Comparison of ENCODE assay signal across 8 mouse cellular contexts in the genomic region with DNA sequence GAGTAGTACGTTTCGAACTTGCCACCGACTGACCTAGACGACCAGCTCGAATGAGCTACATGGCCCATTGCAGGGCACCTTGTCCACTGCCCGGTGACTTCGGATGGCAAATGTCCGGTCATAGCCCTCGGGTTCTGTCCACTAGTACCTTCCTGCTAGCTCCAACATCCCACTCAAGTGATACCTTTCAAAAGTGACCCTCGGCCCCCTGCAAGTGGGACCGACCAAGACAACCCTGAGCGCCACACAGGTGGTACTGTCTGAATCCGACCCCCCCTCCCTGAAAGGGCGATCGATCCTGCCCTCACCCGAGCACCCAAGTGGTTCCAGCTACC. TPM values are rescaled to one million over a fixed set of nuclear protein-coding genes. Genes with fewer than 3 reads are reported as not detected.
DNase-seq lines count a peak whose midpoint lies in the region; ATAC-seq lines count a peak whose summit lies in the region.

No protein-coding gene starts in this region.

- no peaks in the 10 kb centered on the region for H3K27me3 ChIP-seq in neural tube, embryonic 11.5 days (ENCODE audit: control insufficient read depth, insufficient read depth, low read length)
- H3K27me3 ChIP-seq in forebrain, embryonic 12.5 days = no peaks in the 10 kb centered on the region
- no peaks in the 10 kb centered on the region for H3K27me3 ChIP-seq in liver, embryonic 11.5 days (replicated peaks; ENCODE audit: control insufficient read depth, insufficient read depth, low read length)
- H3K27me3 ChIP-seq in stomach, embryonic 14.5 days (ENCODE audit: control insufficient read depth, insufficient read depth, low read length) = no peaks in the 10 kb centered on the region

- H3K4me2 ChIP-seq in neural tube, embryonic 11.5 days (ENCODE audit: low read depth) = peak overlapping the region; percentile 98
- peak overlapping the region; percentile 95 for H3K4me2 ChIP-seq in forebrain, embryonic 12.5 days
- peak overlapping the region; percentile 90 for H3K4me2 ChIP-seq in liver, embryonic 11.5 days
- peak overlapping the region; percentile 87 for H3K4me2 ChIP-seq in stomach, embryonic 14.5 days (replicated peaks; ENCODE audit: low read depth, low read length)

- H3K4me3 ChIP-seq in neural tube, embryonic 11.5 days (ENCODE audit: low read depth, low read length) = peak overlapping the region; percentile 61
- H3K4me3 ChIP-seq in forebrain, embryonic 12.5 days (replicated peaks) = peak overlapping the region; percentile 69
- peak overlapping the region; percentile 88 for H3K4me3 ChIP-seq in liver, embryonic 11.5 days (ENCODE audit: low read depth, low read length)
- peak overlapping the region; percentile 52 for H3K4me3 ChIP-seq in stomach, embryonic 14.5 days (ENCODE audit: low read depth, low read length)

- under 1% methylated on average over 16 of the region's 16 CpGs for WGBS in neural tube, embryonic 11.5 days
- under 1% methylated on average over 16 of the region's 16 CpGs for WGBS in forebrain, embryonic 12.5 days
- WGBS in liver, embryonic 11.5 days = under 1% methylated on average over 16 of the region's 16 CpGs
- WGBS in stomach, embryonic 14.5 days = under 1% methylated on average over 16 of the region's 16 CpGs

- H3K9ac ChIP-seq in neural tube, embryonic 11.5 days (ENCODE audit: low read length) = peak overlapping the region; percentile 78
- peak overlapping the region; percentile 80 for H3K9ac ChIP-seq in forebrain, embryonic 12.5 days
- H3K9ac ChIP-seq in liver, embryonic 11.5 days (ENCODE audit: low read depth, low read length) = peak overlapping the region; percentile 89
- peak overlapping the region; percentile 18; the same call in 1 of the 2 replicates for H3K9ac ChIP-seq in stomach, embryonic 14.5 days (replicated peaks; ENCODE audit: low read depth, low read length)

- intact Hi-C loops in left cerebral cortex, postnatal 4 days (cut with DNase I) = no loop called here

- no peak for DNase-seq in neural tube, embryonic 11.5 days (ENCODE audit: low spot score)
- no peak for DNase-seq in neural tube, embryonic 10.5 days (ENCODE audit: extremely low spot score, low spot score)
- DNase-seq in liver, embryonic 11.5 days (ENCODE audit: low spot score) = no peak
- DNase-seq in left cerebral cortex, postnatal 4 days = no peak
- no peak for DNase-seq in Muller cell, postnatal 12 days (ENCODE audit: inconsistent ontology term)
- DNase-seq in spleen, postnatal 36 days (ENCODE audit: low spot score in 2 of 2) = no peak

- peak overlapping the region; percentile 78 for H3K27ac ChIP-seq in neural tube, embryonic 11.5 days (ENCODE audit: low read depth, low read length)
- peak overlapping the region; percentile 70 for H3K27ac ChIP-seq in forebrain, embryonic 12.5 days
- H3K27ac ChIP-seq in liver, embryonic 11.5 days (ENCODE audit: low read depth, low read length) = peak overlapping the region; percentile 97
- peak overlapping the region; percentile 74; the same call in 1 of the 2 replicates for H3K27ac ChIP-seq in stomach, embryonic 14.5 days (ENCODE audit: low read length)

- H3K4me1 ChIP-seq in neural tube, embryonic 11.5 days (ENCODE audit: control insufficient read depth, insufficient read depth, low read length) = peaks cover 20% of the 10 kb centered on the region
- H3K4me1 ChIP-seq in forebrain, embryonic 12.5 days = peaks cover 40% of the 10 kb centered on the region
- H3K4me1 ChIP-seq in liver, embryonic 11.5 days (replicated peaks; ENCODE audit: control insufficient read depth, insufficient read depth, low read length) = peaks cover 35% of the 10 kb centered on the region
- H3K4me1 ChIP-seq in stomach, embryonic 14.5 days (ENCODE audit: control insufficient read depth, insufficient read depth, low read length) = peaks cover 25% of the 10 kb centered on the region

- peaks cover under 1% of the 10 kb centered on the region for H3K36me3 ChIP-seq in neural tube, embryonic 11.5 days (ENCODE audit: control insufficient read depth, insufficient read depth, low read length)
- H3K36me3 ChIP-seq in forebrain, embryonic 12.5 days (replicated peaks) = peaks cover 15% of the 10 kb centered on the region
- peaks cover 7% of the 10 kb centered on the region for H3K36me3 ChIP-seq in liver, embryonic 11.5 days (ENCODE audit: control insufficient read depth, insufficient read depth, low read length)
- H3K36me3 ChIP-seq in stomach, embryonic 14.5 days (ENCODE audit: control insufficient read depth, insufficient read depth, low read length) = no peaks in the 10 kb centered on the region; the same call in 1 of the 2 replicates

- no peaks in the 10 kb centered on the region for H3K9me3 ChIP-seq in neural tube, embryonic 11.5 days (ENCODE audit: control insufficient read depth, low read length)
- H3K9me3 ChIP-seq in forebrain, embryonic 12.5 days = no peaks in the 10 kb centered on the region
- no peaks in the 10 kb centered on the region for H3K9me3 ChIP-seq in liver, embryonic 11.5 days (ENCODE audit: control insufficient read depth, low read length)
- H3K9me3 ChIP-seq in stomach, embryonic 14.5 days (ENCODE audit: control insufficient read depth, low read depth, low read length) = no peaks in the 10 kb centered on the region

- ATAC-seq in neural tube, embryonic 11.5 days (ENCODE audit: insufficient read depth, low FRiP score, low TSS enrichment) = no peak; the same call in 1 of the 2 replicates
- ATAC-seq in forebrain, embryonic 12.5 days (ENCODE audit: low FRiP score) = peak; percentile 24; the same call in 1 of the 2 replicates
- ATAC-seq in liver, embryonic 11.5 days (replicated peaks; ENCODE audit: low FRiP score) = peak; percentile 13; the same call in 1 of the 2 replicates
- peak; percentile 4; the same call in 1 of the 2 replicates for ATAC-seq in stomach, embryonic 14.5 days (ENCODE audit: insufficient number of reproducible peaks, insufficient read depth, low FRiP score, low read depth)

RNA-seq across cellular contexts. Expression of a gene that starts 1.0 kb away (rescaled TPM):
- polyA plus RNA-seq in neural tube, embryonic 11.5 days (2014; fragmentation: Nextera tagmentation; extraction: Ambion mirVana) = 11.0 and 11.6 TPM in 2 replicates
- polyA plus RNA-seq in forebrain, embryonic 12.5 days (2016; fragmentation: Nextera tagmentation; extraction: Ambion mirVana) = 11.2 and 12.3 TPM in 2 replicates
- polyA plus RNA-seq in liver, embryonic 11.5 days (2014; fragmentation: Nextera tagmentation; extraction: Ambion mirVana) = 19.6 and 21.1 TPM in 2 replicates
- polyA plus RNA-seq in stomach, embryonic 14.5 days (2014; fragmentation: Nextera tagmentation; extraction: Ambion mirVana) = 7.5 and 8.7 TPM in 2 replicates
- total RNA-seq in left cerebral cortex, postnatal 4 days (2021) = 10 to 100 TPM; 15.1 to 16.8 TPM

RNA-seq across cellular contexts. Expression of a gene that starts 1.8 kb away (rescaled TPM):
- 3.7 and 3.8 TPM in 2 replicates for polyA plus RNA-seq in neural tube, embryonic 11.5 days (2014; fragmentation: Nextera tagmentation; extraction: Ambion mirVana)
- polyA plus RNA-seq in forebrain, embryonic 12.5 days (2016; fragmentation: Nextera tagmentation; extraction: Ambion mirVana) = 2.7 TPM in 2 replicates
- polyA plus RNA-seq in liver, embryonic 11.5 days (2014; fragmentation: Nextera tagmentation; extraction: Ambion mirVana) = 4.0 and 4.2 TPM in 2 replicates
- 3.7 and 4.2 TPM in 2 replicates for polyA plus RNA-seq in stomach, embryonic 14.5 days (2014; fragmentation: Nextera tagmentation; extraction: Ambion mirVana)
- 1 to 10 TPM; 6.5 to 7.8 TPM for total RNA-seq in left cerebral cortex, postnatal 4 days (2021)

RNA-seq across cellular contexts. Expression of a gene that starts 18.3 kb away (rescaled TPM):
- polyA plus RNA-seq in neural tube, embryonic 11.5 days (2014; fragmentation: Nextera tagmentation; extraction: Ambion mirVana) = 15.9 and 19.7 TPM in 2 replicates
- 15.9 and 17.5 TPM in 2 replicates for polyA plus RNA-seq in forebrain, embryonic 12.5 days (2016; fragmentation: Nextera tagmentation; extraction: Ambion mirVana)
- 11.0 and 13.0 TPM in 2 replicates for polyA plus RNA-seq in liver, embryonic 11.5 days (2014; fragmentation: Nextera tagmentation; extraction: Ambion mirVana)
- polyA plus RNA-seq in stomach, embryonic 14.5 days (2014; fragmentation: Nextera tagmentation; extraction: Ambion mirVana) = 14.7 and 15.9 TPM in 2 replicates
- total RNA-seq in left cerebral cortex, postnatal 4 days (2021) = 100 to 1,000 TPM; 195 to 197 TPM

RNA-seq across cellular contexts. Expression of a gene that starts 31.2 kb away (rescaled TPM):
- polyA plus RNA-seq in neural tube, embryonic 11.5 days (2014; fragmentation: Nextera tagmentation; extraction: Ambion mirVana) = 16.2 and 16.7 TPM in 2 replicates
- 10.3 and 13.0 TPM in 2 replicates for polyA plus RNA-seq in forebrain, embryonic 12.5 days (2016; fragmentation: Nextera tagmentation; extraction: Ambion mirVana)
- 13.8 and 16.4 TPM in 2 replicates for polyA plus RNA-seq in liver, embryonic 11.5 days (2014; fragmentation: Nextera tagmentation; extraction: Ambion mirVana)
- 25.8 and 27.7 TPM in 2 replicates for polyA plus RNA-seq in stomach, embryonic 14.5 days (2014; fragmentation: Nextera tagmentation; extraction: Ambion mirVana)
- 10 to 100 TPM; 29.4 to 36.1 TPM for total RNA-seq in left cerebral cortex, postnatal 4 days (2021)

RNA-seq across cellular contexts. Expression of a gene that starts 39.9 kb away (rescaled TPM):
- polyA plus RNA-seq in neural tube, embryonic 11.5 days (2014; fragmentation: Nextera tagmentation; extraction: Ambion mirVana) = 33.7 and 40.9 TPM in 2 replicates
- polyA plus RNA-seq in forebrain, embryonic 12.5 days (2016; fragmentation: Nextera tagmentation; extraction: Ambion mirVana) = 22.3 and 28.6 TPM in 2 replicates
- polyA plus RNA-seq in liver, embryonic 11.5 days (2014; fragmentation: Nextera tagmentation; extraction: Ambion mirVana) = 2.2 and 3.2 TPM in 2 replicates
- polyA plus RNA-seq in stomach, embryonic 14.5 days (2014; fragmentation: Nextera tagmentation; extraction: Ambion mirVana) = 1.8 and 2.3 TPM in 2 replicates
- 10 to 100 TPM; 17.7 to 18.7 TPM for total RNA-seq in left cerebral cortex, postnatal 4 days (2021)

Comparison
In these comparisons a context has a peak if more than half of its experiments do, and no peak if none do; other contexts are left out.
1. H3K9ac ChIP-seq: peak in every context shown above with its lines; median percentile 89 in liver, embryonic 11.5 days; 80 in forebrain, embryonic 12.5 days; 78 in neural tube, embryonic 11.5 days; 18 in stomach, embryonic 14.5 days.